Mouse (Mus musculus): Measurements from ENCODE around the gene Slc9a8.

Slc9a8 gene

GRCm38 (mm10) chr2:167483827-167484410 is 62.4 kb downstream of the Slc9a8 start:
- no peak for DNase-seq (ENCODE audit: low spot score in 2 of 2)

- no peak for DNase-seq (ENCODE audit: low spot score in 2 of 2)
Observed at GRCm38 (mm10) chr2:167484932-167485331, 63.4 kb downstream of the Slc9a8 start.

GRCm38 (mm10) chr2:167485501-167486377 is 64.2 kb downstream of the Slc9a8 start:
- no peak for DNase-seq (ENCODE audit: low spot score in 2 of 2)

- DNase-seq (ENCODE audit: low spot score in 2 of 2): no peak
Observed at GRCm38 (mm10) chr2:167486573-167486972, 65.1 kb downstream of the Slc9a8 start.

GRCm38 (mm10) chr2:167487551-167487950 is 66.0 kb downstream of the Slc9a8 start:
- DNase-seq (ENCODE audit: low spot score in 2 of 2): no peak

GRCm38 (mm10) chr2:167487994-167488393 is 66.5 kb downstream of the Slc9a8 start:
- no peak for DNase-seq (ENCODE audit: low spot score in 2 of 2)

GRCm38 (mm10) chr2:167490813-167491525 is 69.5 kb downstream of the Slc9a8 start:
- no peak for DNase-seq (ENCODE audit: low spot score in 2 of 2)

- DNase-seq (ENCODE audit: low spot score in 2 of 2): peak; percentile 36 to 40
Observed at GRCm38 (mm10) chr2:167491757-167492708, 70.5 kb downstream of the Slc9a8 start, which contains the start of gene Rnf114. Gene Rnf114, plus strand, starts transcription at chr2:167492645.

GRCm38 (mm10) chr2:167492713-167493636 is 71.5 kb downstream of the Slc9a8 start, which contains the start of gene Spata2:
Gene Spata2, minus strand, starts transcription at chr2:167492887.
- peak; percentile 87 to 93 for DNase-seq (ENCODE audit: low spot score in 2 of 2)

- no peak for DNase-seq (ENCODE audit: low spot score in 2 of 2)
Observed at GRCm38 (mm10) chr2:167496437-167496836, 74.9 kb downstream of the Slc9a8 start.

GRCm38 (mm10) chr2:167497272-167497671 is 75.8 kb downstream of the Slc9a8 start:
- DNase-seq (ENCODE audit: low spot score in 2 of 2): peak; percentile 49 to 76

- no peak for DNase-seq (ENCODE audit: low spot score in 2 of 2)
Observed at GRCm38 (mm10) chr2:167502554-167503252, 81.2 kb downstream of the Slc9a8 start.

- peak; percentile 92 to 97 for DNase-seq (ENCODE audit: low spot score in 2 of 2)
Observed at GRCm38 (mm10) chr2:167503253-167503895, 81.9 kb downstream of the Slc9a8 start.

GRCm38 (mm10) chr2:167503896-167504349 is 82.4 kb downstream of the Slc9a8 start:
- DNase-seq (ENCODE audit: low spot score in 2 of 2): peak; percentile 39 to 55

GRCm38 (mm10) chr2:167505127-167505526 is 83.6 kb downstream of the Slc9a8 start:
- DNase-seq (ENCODE audit: low spot score in 2 of 2): no peak

GRCm38 (mm10) chr2:167506546-167507260 is 85.2 kb downstream of the Slc9a8 start:
- DNase-seq (ENCODE audit: low spot score in 2 of 2): no peak

- DNase-seq (ENCODE audit: low spot score in 2 of 2): no peak
Observed at GRCm38 (mm10) chr2:167507719-167508385, 86.3 kb downstream of the Slc9a8 start.

- no peak for DNase-seq (ENCODE audit: low spot score in 2 of 2)
Observed at GRCm38 (mm10) chr2:167508569-167508968, 87.1 kb downstream of the Slc9a8 start.

Data from thymus, postnatal 10 days (tissue).